Mouse (Mus musculus) testis, adult 2 months (tissue): Measurements from ENCODE around the gene Cdk10.

Experiments used
- CTCF ChIP-seq: fragments of 200-500 bp; IDR thresholded peaks from 2 replicates; pipeline ENCODE4 v1.5.1; 2012; ENCODE audit warnings: low read depth, mild to moderate bottlenecking, inconsistent platforms, low read length, moderate library complexity; ENCODE audit not compliant: control insufficient read depth, insufficient read depth, insufficient replicate concordance
- POLR2A ChIP-seq: fragments of 200-500 bp; IDR thresholded peaks from 2 replicates; pipeline ENCODE4 v1.6.1; 2012; ENCODE audit warnings: low read depth, mild to moderate bottlenecking, inconsistent platforms, low read length, moderate library complexity; ENCODE audit not compliant: control insufficient read depth

- no peak for TF ChIP-seq POLR2A
- no peak for TF ChIP-seq CTCF
Observed at GRCm38 (mm10) chr8:123247748-123248147, 23.1 kb downstream of the Cdk10 start.
